Mouse (Mus musculus): ENCODE results near the gene Actl6b. TPM values are rescaled to one million over a fixed set of nuclear protein-coding genes. Genes with fewer than 3 reads are reported as not detected.

Actl6b gene
- total RNA-seq, 2 experiments from 2014 or later: 151 to 176 TPM

DNA sequence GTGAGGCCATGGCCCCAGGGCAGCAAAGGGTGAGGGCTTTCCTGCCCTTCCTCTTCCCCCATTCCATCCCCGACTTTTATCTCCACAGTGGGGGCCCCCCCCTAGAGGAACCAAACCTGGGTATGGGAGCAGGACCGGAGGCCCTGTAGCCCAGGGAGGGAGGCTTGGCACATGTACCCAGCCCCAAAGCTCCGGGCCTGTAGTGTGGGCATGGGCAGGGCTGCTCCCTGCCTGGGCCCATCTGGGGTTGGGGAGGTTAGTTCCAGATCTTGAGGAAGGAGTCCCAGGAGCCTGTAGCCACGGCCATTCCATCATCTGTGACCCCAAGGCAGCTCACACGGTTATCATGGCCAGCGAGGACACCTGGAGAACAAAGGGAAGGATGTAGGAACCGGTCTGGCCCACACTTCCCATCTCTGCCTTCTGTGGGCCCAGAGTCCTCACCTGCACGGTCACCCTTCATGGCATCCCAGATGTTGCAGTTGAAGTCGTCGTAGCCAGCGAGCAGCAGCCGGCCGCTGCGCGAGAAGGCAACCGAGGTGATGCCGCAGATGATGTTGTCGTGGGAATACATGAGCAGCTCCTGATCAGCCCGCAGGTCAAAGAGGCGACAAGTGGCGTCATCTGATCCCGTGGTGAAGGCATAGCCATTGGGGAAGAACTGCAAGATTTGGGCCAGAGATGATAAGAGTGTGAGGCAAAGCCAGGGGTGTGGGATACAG lies 24.9 kb upstream of the Actl6b start:
- DNase-seq: no peak

DNA sequence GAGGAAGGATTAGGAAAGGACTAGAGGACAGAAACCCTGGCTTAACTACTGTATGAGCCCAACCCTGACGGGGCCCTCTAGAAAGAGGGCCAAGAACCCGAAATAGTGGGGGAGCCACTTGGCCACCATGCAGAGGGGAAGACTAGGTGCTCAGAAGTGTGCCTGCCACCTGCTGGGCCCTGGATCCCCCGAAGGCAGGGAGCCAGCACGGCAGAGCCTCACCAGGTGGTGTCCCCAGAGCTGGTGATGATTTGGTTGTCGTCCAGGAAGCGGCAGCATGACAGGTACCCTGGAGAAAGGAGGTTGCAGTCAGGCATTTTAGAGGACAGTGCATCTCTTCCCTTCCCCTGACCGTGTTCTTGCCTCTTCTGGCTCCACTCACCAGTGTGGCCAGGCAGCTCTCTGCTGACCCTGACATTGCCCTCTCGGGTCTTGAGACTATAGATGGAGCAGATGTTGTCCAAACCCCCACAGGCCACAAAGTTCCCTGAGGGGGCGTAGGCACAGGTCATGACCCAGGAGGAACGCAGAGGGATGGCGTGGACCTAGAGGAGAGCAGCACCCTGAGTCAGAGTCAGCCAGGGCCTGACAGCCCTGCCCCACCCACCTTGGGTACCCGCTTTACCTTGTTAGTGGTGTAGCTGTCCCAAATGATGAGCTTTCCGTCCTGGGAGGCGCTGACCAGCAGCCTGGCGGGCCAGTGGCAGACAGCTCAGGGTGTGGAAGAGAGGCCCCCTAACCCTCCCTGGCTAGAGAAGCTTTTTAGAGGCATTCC lies 23.9 kb upstream of the Actl6b start:
- intact Hi-C loops (cut with DNase I): no loop called here
- DNase-seq: no peak

More for the DNA sequence above, 24.9 kb upstream of the Actl6b start:
- intact Hi-C loops (cut with DNase I): no loop called here

DNA sequence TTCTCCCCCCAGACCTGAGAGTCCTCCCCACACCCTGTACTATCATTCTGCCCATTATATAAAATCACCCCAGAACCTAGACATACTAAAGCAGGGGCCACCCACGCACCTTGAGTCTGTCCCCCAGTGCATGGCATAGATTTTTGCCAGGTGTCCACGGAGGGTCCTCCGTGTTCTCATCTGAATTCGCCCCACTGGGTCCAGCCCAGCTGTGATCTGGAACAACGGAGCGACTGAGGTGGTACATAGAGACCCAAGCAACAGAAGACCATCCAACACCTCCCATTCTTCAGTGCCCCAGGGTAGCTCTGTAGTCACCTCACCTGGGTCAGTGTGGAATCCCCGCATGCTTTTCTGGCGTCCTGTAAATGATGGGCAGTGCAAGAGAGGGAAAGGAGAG lies 23.2 kb upstream of the Actl6b start:
- intact Hi-C loops (cut with DNase I): loop anchor here (5.0 kb wide), 1 partner anchor 47 kb away; no protein-coding TSS in a partner anchor
- no peak for DNase-seq

DNA sequence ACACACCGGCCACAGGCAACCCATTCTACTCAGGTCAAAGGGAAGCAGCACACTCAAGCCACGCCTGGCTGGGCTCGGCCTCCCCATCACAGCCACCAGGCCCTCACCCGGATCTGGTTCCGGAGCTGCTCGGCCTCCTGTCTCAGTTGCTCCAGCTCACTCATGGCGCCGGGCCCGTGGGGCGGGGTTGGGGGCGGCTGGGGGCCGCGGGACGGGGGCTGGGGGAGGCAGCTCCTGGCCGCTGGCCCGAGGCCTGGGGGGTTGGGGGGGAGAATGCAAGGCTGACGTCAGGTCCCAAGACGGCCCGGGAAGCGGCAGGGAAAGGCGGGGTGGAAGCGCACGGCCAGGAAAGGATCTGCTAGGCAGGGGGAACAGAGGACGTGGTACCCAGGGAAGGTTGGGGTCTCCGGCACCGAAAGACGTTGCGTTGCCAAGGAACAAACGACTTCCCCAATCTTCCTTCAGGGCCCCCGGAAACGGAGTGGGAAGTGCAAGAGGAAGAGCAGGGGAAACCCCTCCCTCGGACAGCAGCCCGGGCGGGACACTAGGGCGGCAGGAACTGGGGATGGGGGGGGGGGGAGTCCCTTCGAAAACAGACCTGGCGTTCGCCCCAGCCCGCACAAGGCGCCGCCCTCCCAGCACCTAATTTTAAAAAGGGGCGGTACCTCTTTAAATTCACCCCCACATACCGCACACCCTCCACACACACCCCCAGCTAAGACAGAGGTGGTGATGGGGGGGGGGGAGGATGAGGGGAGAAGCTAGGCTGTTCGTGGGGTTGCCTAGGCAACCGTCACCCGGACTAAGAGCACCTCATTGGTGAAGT lies 22.5 kb upstream of the Actl6b start:
- peak; percentile 85 for DNase-seq
- intact Hi-C loops (cut with DNase I): loop anchor here (5.0 kb wide), 1 partner anchor 46 kb away; no protein-coding TSS in a partner anchor

DNA sequence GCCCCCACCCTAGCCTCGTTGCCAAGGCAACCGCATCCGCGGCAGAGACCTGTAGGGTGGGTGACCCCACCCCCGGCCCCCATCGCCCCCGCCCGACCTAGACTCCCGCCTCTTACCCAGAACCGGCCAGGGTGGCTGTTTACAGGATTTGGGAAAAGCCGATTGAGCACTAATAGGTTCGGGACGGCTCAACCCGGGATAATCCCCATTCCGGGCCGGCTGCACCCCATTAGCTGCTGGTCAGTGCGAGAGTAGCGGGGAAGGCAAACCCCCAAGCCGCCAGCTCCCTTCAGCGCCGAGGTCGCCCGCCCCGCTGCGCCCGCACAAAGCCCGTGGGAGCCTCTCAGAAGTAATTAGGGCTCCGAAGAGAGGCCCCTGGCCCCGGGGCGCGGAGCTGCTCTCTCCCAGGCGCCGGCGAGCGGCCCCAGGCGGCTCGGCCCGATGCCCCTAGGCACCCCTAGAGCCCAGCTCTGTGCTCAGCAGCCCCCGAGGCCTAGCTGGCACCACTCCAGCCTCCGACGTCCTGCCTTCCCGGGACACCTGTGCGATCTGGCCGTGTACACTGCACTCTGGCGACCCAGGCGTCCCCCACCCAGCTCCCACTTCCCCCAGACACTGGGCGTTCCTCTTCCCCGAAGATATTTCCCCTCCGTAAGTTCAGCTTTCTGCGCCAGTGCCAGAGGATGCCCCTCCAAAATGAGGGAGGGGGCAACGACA lies 21.7 kb upstream of the Actl6b start:
- peak; percentile 89 for DNase-seq
- intact Hi-C loops (cut with DNase I): loop anchor here (5.0 kb wide), 1 partner anchor 46 kb away; no protein-coding TSS in a partner anchor

DNA sequence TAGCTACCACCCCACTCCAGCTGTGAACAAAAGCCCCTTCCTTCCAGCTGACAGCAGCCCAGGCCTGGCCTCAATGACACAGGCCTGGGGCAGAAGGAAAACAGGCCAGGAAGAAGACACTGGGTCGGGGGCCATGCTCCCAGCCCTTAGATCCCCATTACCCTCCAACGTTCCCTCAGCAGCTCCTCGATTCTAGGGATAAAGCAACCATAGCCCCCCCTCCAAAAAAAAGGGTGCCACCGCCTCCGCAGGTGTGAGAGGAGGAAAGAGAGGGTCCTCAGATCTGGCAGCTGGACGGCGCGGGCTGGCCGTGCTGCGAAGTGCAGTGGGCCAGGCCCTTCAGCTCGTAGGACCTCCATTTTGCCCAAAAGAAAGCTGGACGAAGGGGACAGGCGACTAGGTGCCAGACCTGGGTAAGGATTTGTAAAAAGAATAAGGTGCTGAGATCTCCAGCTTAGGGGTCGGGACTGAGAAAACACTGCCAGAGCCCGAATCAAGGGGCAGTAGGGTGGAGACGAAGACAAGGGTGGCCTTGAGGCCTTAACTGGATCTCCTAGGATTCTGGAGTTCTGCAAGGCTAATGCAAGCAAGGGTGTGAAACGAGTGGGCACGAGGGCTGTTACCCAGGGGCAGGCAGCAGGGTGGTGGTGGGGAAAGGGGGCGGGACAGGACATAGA lies 21.0 kb upstream of the Actl6b start:
- no peak for DNase-seq
- intact Hi-C loops (cut with DNase I): loop anchor here (5.0 kb wide), 1 partner anchor 45 kb away; no protein-coding TSS in a partner anchor

DNA sequence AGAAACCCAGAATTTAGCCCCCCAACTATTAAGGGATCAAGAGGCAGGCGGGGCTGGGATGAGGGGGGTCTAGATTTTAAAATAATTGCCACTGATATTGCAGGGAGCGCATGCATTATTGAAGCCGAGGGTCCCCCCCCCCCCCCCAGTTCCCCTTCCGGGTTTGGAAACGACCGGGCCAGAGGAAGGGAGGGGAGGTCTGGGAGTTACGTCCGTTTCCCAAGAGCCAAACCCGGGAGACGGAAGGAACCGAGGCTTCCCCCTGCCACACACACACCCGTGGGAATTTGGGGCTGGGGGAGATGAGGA lies 20.6 kb upstream of the Actl6b start:
- no peak for DNase-seq
- intact Hi-C loops (cut with DNase I): loop anchor here (5.0 kb wide), 1 partner anchor 45 kb away; no protein-coding TSS in a partner anchor

DNA sequence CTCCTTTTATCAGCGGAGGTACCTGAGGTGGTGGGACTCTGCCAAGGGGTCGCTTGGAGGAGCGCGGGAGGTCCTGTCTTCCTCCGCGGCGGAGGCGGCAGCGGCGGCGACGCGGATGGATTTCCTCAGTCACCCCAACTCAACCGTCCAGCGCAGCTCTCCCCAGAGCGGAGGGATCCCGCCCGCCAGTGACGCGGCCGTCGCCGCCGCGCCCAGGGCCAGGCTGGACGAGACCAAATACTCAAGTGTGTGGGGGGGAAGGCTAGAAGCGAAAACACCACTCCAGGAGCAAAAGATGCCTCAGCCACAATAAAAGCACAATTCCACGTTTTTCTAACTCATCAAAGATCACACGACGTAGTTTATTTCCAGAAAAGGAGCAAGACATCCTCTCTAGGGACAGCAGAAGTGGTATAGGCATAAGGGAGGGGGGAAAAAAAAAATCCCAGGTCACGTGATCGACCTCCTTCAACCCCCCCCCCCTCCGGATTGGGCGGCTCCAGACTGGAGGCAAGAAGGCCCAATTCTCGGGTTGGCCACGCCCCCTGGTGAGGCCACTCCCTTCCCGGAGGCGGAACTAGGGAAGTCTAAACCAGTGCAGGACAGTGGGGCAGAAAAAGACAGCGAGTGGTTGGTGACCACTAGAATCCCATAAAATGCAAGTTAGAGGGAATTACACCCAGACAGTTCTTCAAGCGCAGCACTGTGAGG lies 20.0 kb upstream of the Actl6b start, which contains the start of the genes Epo and Gnb2:
Gene Epo (minus strand): TSS at position 126 of the 711 bp plus-strand sequence.
Gene Gnb2 (minus strand): TSS at position 394 of the 711 bp plus-strand sequence.
- intact Hi-C loops (cut with DNase I): loop anchor here (5.0 kb wide), 1 partner anchor 44 kb away; no protein-coding TSS in a partner anchor
- DNase-seq: peak; percentile 100

DNA sequence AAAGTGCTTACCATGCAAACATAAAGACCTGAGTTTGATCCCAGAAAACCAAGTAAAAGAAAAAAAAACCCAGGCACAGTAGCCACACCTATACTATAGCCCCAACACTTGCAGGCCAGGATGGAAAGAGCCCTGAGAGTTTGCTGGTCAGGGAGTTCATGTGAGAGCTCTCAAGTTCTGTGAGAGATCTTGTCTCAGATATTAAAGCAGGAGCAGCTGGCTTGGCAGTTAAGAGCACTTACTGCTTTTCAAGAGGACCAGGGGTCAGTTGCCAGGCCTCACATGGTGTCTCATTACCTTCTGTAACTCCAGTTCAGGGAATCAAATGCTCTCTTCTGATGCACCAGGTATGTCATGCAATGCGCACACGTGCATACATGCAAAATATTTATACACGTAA lies 18.6 kb upstream of the Actl6b start:
- DNase-seq: no peak
- intact Hi-C loops (cut with DNase I): loop anchor here (5.0 kb wide), 1 partner anchor 43 kb away; no protein-coding TSS in a partner anchor

DNA sequence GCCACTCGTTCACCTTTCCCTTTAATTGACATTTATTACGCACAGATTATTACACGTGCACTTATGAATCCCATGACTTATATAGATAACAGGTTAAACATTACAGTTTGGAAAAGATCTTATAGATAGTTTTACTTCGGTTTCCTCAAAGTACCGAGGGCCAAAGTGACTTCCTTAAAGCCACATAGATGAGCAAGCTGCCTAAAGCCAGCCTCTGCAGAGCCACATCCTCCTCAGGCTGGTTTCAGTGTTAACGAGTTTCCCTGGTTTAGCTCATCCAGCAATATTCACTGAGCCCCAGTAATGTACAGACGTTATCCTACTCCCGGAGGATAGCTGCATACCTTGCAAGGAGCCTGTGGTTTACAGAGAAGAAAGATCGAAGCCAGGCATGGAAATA lies 18.0 kb upstream of the Actl6b start:
- intact Hi-C loops (cut with DNase I): no loop called here

DNA sequence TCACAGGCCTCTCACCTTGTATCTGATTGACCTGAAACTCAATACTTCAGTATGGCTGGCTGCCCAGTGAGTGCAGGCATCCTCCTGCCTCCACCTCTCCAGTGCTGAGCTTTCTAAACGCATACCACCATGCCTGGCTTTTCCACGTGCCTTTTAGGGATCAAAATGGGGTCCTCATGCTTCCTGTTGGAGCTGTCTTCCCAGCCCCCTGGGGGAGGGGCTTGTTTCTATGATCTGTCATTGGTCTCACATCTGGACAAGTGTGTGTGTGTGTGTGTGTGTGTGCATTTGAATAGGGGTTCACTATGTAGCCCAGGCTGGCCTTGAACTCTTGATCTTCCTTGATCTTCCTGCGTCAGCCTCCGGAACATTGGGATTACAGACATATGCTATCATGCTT lies 15.9 kb upstream of the Actl6b start:
- intact Hi-C loops (cut with DNase I): no loop called here
- DNase-seq: no peak

More for the DNA sequence above, 18.0 kb upstream of the Actl6b start:
- no peak for DNase-seq

DNA sequence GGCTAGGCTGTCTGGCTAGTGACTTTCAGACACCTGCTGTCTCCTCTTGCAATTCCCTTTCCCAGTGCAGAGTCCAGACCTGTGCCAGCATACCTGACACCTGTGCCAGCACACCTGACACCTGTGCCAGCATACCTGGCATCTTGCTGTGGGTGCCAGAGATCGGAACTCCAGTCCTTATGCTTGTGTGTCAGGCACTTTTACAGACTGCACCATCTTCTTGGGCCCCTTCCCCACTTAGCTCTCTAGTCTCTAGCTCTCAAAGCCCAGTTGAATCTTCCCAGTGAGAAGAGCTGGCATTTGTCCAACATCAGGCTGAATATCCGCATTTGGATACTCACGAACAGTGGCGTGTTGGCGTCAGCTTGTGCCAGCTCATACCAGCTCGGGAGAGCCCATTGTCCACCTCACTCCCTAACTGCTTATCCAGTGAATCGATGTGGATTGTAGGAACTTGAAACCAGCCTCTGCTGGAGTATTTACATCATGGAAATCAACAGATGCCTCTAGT lies 14.0 kb upstream of the Actl6b start:
- intact Hi-C loops (cut with DNase I): no loop called here
- peak; percentile 73 for DNase-seq

DNA sequence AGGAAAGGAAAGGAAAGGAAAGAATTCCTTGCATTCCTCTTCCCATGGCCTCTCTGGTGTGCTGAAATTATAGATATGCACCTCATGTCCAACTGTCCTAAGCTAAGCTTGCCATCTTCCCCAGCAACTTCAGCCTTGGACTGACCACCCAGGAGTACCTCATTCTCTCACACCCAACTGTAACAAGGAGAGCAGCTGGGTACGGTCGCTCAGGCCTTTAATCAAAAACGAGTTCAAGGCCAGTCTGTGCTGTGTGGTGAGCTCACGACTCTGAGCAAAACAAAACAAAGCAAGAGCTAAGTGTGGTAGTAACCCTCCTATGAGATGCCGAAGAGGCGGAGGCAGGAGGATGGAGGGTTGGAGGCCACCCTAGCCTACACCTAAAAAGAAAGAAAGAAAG lies 12.3 kb upstream of the Actl6b start:
- DNase-seq: no peak
- intact Hi-C loops (cut with DNase I): no loop called here

DNA sequence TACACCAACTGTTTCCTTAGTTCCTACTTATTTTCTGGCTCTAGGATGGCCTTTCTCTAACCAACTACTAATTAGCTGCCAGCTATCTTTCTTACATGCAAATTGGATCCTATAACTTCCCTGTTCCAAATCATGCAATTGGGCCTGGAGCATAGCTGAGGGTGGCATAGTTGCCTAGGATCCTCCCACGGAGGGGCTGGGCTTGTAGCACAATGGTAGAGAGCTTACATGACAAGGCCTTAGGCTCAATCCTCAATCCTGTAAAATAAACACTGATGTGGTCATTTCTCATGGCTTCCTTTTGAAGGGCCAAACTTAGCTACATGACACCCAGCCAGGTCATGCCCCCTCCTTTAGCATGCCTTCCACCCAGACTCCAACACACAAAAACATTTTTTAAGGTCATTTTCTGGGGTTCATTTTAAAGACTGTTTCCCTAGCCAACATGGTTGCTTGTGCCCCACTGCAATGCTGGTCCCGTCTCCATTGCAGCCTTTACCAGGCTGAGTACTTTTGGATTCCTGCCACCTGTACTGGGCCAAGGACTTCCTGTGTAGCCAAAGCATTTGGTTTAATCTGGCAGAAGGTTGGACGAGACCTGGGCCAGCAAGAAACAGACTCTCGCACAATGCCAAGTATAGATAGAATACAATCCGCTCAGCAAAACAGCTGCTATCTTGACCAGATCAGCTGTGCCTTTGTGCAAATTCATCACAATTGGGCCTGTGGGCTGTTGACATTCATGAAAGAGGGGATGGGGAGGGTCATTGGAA lies 11.4 kb upstream of the Actl6b start:
- peak; percentile 81 for DNase-seq
- intact Hi-C loops (cut with DNase I): no loop called here

DNA sequence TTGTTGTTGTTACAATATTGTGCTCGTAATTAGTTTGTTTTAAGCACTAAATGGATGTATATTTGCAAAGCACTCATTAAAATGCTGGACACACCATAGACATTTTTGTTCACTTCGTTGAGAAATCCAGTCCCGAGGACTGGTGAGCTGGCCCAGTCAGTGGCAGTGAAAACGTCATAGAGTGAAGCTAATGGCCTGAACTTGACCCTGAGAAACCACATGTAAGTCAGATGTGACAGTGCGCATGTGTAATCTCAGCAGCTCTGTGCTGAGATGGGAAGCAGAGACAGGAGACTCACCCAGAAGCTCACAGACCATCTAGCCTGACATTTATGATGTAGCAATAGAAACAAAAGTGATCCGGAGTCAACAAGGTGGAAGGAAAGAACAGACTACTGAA lies 8.4 kb upstream of the Actl6b start:
- no peak for DNase-seq
- intact Hi-C loops (cut with DNase I): no loop called here

DNA sequence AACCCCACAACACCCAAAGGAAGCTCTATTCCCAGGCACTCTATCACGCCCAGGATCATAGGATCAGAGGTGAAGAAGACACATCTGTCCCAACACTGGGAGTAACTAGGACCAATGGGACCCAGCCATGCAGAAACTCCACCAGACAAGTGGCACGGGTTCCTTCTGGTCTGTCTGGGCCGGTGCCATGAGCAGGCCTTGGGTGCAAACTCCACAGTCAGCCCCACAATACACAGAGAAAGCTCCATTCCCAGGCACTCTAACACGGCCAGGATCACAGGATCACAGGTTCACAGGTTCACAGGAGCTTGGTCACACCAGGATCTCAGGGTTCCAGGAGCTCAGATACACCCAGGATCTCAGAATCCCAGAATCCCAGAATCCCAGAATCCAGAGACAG lies 7.7 kb upstream of the Actl6b start:
- intact Hi-C loops (cut with DNase I): no loop called here
- no peak for DNase-seq

DNA sequence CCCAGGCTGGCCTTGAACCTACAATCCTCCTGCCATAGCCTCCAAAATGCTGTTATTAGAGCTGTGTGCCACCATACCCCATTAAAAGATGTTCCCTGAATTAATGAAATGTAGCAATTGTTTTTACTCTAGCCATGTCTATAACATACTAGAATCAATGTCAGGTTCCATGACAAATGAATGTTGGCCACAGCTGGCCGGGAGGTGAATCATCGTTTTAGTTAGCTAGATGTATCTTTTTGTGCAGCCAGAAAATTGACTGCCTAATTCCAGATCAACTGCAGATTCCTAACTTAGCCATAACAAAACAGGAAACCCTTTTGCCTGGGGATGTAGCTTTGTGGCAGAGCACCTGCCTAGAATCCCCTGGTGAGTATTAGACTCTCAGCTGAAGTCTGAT lies 3.5 kb upstream of the Actl6b start:
- no peak for DNase-seq
- intact Hi-C loops (cut with DNase I): no loop called here

DNA sequence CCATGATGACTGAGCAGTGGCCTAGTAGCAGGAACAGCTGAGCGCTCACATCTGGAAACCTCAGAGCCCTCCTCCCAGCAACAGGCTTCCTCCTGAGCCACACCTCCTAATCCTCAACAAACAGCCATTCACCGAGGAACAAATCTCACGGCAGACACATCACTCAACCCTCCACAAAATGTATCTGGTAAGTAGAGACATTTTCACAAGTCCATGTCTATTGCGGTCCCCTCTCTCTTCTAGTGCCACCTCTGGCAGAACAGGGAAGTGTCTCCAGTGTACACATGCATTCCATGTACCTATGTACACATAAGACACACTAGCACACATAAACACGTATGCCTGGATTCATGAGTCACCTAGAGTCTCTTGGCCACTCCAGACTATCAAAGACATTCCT lies 2.2 kb upstream of the Actl6b start:
- intact Hi-C loops (cut with DNase I): no loop called here
- DNase-seq: no peak
